Mouse (Mus musculus): Measurements from ENCODE around the gene B3galt1.

The B3galt1 gene

DNA sequence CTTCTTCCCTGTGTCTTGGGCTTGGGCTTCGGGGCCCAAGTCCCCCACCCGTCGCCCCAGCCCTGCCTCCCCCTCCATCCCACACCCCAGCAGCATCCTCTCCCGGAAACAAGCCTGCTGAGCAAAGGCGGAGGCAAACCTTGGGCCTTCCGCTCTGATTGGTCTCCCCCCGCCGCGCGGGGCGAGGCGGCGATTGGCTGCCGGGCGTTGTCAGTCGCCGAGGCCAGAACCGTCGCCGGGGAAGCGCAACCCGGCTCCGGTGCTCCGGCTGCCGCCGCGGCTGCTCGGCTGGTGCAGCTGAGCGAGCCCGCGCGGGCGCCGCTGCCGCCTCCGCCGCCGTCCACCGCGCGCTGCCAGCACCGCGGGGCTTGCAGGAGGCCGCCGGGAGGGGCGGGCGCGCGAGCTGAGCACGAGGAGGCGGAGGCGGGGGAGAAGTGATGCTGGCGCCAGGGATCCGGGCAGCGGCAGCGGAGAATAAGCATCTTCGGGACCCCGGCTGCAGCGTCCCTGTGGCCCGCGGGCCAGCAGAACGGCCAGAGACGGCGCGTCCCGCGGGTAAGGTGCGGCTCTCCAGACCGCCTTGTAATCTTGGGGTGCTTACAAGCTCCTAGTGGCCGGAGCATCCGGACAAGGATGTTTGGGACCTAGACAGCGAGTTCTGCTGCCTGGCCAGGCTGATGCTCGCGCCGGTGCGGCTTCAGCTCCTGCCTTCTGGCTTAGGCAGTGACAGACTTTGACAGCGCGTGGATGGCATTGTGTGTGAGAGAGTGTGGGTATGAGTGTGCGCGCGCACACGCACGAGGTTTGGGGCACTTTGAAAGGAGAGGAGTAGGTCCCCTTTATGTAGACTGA is at the start of gene B3galt1:
Gene B3galt1 (plus strand): TSS at position 392 of the 852 bp plus-strand sequence.
- DNase-seq = peak; percentile 95

DNA sequence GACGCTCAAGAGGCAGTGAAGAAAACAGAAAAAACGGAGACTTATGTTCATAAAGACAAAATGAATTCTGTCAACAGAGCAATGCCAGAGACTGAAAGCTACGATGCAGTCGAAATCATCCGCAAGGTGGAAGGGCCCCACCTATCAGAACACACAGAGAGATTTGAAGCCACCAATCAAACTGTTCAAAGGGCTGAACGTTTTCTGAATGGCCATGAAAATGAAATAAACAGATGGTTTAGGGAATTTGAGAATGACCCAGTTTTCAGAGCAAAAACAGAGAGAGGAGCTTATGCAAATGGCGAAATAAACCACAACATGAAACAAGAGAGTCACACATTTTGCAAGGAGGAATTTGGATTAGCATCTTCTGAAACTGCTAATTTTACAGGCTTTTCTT is 49.3 kb upstream of the B3galt1 start:
- peak; percentile 50 for DNase-seq

DNA sequence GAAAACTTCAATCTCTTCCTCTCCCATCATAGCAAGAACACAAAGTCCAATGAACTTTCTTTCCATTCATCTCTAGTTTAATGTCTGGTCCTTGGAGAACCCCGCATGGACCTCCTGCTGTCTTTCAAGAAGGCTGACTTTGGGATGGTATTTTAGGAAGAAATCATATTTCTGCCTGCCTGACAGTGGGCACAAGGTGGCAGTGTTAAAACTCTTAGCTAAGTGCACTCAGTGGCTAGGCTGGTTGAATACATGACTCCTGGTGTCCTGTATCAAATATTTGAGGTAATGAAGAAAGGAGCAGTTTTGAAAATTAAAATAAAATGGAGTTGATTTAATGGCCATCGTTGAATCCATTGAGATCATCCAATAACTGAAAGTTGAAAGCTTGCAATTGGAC is 30.3 kb upstream of the B3galt1 start:
- DNase-seq = no peak

DNA sequence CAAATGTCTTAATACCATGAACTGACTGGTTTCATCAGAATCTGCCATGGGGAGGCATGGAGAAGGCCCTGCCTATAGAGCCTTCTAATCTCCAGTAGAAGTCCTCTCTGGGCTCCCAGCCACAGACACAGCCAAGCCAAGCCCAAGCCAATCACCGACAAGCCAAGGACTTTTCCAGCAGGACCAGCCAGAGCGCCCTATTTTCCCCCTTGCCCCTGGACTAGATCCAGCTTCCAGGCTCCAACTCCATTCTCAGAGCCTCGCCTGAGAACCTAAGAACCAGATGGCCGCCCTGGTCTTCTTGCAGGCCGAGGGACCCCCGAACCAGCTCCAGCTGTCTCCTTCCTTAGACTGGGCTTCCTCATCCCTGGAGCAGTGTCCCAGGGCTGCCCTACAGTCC is 26.2 kb upstream of the B3galt1 start:
- no peak for DNase-seq

DNA sequence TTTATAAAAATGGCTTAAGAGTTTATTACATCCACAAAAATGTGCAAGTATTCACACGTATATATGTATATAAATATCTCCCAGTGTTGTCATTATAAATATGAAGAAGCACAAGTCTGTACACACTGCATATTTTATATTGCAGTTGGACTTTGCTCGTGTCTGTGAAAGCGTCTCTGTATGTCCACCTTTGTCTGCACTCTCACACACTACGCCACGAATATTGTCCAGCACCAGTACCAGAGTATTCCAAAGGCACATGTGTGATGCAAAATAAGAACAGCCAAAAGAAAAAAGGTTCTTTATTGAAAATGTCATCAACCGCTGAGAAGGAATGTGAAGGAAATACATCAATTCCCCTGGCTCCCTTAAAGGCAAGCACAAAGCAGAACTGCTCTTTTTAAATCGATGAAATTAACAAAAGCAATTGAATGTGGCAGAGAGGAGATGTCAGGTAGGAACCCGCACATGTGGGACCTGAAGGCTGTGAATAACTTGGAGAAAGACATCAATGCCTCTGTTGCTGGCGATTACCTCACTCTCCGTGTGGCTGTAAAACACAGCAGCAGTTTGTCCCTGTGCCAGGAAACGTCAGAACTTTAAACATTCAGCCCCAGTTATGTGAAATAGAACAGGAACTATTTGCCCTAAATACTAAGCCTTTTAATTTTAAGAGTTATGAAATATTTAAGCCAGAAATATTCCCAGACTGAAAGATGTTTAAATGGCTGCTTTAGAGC is 23.5 kb upstream of the B3galt1 start:
- DNase-seq = no peak

DNA sequence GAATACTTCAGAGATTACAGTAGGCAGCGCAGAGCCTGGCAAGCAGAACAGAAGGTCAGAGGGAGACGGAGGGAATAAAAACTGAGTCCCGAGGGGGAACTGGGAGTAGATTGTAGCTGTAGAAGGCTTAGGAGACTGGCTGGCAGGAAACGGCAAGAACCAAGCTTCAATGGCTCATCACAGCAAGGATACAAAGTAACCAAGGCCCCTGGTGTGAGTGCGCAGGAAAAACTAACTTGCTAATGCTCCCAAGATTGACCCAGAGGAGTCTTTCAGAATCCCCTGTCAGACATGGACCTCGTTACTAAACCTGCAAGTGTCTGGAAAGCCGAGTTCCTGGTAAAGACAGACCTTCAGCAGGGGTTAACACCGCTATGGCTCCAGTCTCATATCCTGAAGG is 21.2 kb upstream of the B3galt1 start:
- no peak for DNase-seq

DNA sequence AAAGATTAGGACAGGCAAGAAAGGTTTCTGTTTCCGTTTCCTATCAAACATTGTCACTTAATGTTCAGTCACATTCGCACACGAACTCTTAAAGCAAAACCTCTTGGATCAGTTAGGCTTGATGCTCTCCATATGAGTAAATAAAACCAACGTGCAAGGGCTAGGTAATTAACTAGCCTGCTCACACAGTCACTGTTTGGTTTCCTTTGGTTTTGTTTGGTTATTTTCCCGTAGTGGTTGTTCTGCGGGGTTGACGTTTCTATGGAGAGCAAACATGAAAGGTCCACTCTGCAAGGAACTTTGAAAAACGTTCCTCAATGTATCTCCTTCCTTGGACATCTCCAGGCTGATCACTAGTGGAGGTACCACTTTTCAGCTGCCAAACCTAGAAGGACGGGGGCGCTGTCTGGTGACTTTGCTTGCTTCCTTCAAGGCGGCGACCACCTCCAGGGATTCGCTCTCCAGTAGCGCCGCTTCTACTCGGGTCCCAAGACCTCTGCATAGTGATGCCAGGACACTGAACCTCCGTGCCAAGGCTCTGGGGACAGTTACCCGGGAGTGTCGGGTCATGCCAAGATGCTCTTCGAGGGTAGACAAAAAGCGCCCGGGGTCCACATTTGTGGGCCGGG is 706 bp upstream of the B3galt1 start:
- DNase-seq = peak; percentile 71

DNA sequence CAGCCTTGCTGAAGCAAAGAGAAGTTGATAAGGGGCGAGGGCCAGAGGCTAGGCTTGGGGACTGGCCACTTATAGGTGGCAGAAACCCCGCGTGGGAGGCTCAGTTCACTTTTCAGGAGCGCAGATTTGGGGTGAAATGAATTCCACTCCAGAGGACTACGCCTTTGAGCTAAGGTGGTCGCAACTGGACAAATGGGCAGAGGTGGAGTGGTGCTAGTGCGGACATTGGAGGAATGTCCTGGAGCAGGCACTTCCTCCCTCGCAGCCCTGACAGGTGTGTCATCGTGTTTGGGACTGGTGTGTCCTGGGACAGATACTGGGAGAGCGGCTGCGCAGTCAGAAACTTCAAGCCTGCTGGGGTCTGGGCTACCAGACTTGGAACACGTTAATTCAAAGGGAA is 895 bp downstream of the B3galt1 start:
- no peak for DNase-seq

DNA sequence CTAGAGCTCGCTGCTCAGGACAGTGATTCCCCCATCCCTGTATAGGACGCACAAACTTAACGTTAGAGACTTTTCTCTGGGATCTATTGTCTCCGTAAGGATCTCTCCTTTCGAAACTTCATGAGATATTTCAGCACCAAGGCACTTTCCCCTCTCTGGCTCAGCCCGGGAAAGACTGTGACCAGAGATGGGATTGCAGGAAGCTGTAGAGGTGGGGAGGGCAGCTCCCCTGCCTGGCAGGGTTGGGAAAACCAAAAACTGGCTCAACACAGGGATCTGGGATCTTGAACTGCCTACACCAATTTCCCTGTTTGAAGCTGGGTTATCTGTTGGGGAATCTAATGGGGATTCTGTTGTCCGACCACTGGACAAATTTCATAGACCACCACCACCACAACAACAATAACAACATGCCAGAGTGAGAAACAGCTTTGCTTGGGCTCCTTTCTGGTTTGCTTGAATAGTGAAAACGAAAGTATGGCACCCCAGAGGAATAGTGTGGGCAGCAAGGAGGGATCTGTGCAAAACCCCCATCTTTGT is 1.5 kb downstream of the B3galt1 start:
- DNase-seq = no peak

DNA sequence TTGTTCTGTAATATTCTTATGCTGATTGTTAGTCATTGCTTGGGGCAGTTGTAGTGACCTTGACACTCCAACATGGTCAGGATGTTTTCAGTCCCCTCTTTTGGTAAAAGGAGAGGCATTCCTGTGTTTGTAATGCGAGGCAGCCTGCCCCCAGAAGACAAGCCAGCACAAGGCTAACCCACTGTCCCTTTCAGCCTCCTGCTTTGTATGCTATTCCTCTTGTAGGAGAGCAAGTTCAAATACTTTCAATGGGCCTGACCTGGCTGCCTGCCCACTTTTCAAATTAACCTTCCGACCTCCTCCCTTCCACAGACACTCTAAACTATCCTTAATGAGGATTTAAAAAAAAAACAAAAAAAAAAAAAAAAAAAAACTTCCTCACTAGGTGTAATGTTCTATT is 11.0 kb downstream of the B3galt1 start:
- DNase-seq = no peak

DNA sequence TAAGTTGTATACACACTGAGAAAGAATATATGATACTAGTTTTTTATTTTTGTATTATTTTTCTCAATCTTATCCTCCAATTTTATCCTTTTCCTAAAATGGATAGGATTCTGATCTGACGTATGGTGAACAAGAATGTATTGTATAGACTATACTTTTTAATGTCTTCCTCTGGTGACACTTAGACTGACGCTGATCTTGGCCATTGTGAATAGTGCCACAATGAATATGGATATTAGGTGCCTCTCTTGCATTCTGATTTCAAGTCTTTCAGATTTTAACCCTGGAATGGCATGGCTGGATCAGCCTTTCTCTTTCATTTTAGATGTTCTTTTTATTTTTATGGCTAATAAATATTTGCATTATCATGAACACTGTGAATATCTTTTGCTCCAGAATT is 17.4 kb downstream of the B3galt1 start:
- no peak for DNase-seq

DNA sequence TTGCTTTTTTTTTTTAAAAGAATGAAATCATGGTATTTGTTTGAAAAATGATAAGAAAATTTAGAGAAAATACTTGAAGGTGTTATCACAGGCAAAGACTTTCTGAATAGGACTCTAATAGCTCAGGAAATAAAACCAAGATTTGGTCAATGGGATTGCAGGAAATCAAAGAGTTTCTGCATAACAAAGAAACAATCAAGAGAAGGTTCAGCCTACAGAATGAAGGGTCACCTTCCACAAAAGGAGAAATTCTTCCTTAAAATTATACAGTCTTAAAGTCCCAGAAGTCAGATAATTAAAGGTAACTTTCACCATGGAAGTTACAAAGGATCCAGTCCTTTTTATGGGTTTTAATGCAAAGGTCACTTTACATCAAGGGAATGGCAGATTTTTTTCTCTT is 24.7 kb downstream of the B3galt1 start:
- DNase-seq = no peak

DNA sequence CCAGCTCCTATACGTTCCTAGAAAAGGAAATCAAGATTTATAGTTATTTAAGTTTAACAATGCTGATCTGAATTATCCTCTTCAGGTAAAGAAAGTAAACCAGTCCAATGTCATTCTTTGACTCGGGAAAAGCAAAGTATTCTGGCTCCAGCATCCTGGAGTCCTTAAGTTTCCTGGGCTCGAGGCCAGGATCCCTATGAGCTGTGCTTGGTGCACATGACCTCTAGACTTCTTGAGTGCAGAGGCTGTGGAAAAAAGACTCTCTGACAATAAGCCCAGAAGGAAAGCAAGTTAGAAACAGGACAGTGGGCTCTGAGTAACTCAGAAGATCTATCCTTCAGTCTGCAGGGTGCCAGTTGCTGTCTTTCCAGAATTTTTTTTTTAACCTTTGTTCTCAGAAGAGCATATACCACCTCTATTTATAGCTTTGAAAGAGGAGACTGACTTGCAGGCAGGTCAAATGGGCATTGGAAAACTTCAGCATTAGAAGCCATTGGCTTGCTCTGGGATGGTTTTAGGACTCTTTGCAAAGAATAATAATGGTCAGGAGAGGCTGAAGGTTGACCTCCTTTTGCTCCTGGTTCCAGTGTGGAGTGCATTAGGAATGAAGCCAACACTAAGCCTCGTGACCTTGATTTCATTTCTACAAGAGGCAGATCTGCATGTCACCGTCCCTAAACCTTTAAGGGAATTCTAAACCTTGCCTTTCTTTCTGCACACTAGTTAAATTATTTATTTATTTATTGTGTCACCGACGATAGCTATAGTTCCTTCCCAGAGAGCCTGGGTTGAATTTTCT is 26.4 kb downstream of the B3galt1 start:
- DNase-seq = no peak

DNA sequence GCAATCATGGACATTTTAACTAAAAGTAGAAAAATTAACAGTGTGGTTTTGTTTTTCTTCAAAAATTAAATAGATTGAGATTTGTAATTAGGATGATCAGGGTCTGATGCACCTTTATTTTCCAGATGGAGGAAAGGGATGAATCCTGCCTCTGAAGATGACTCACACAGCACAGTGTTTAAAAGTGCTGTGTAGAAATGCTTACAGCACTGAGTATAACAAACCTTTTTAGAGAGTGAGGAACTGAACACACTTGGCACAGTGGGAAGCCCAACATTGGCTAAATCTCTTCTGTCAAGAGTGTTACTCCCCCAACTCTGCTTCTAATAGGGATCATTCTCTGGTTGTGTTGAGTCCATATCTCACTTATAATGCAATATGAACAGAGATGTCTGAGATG is 57.2 kb downstream of the B3galt1 start:
- no peak for DNase-seq

DNA sequence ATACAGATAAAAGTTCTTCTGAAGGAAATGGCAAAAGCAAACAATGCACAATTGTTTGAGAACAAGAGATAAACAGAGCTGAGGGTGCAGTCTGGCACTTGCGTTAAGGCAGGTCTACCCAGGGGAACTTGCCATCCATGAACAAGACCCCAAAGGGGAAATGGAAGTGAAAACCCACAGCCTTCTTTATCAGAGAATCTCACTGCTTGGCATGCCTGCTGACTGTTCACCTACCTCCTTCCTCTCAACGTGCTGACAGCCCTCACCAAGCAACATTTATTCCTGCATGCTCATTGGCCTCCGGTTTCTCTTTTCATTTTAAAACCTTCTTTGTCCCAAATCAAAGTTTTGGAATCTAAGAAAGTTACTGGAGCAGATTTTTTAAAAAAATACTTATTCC is 62.0 kb downstream of the B3galt1 start:
- no peak for DNase-seq

DNA sequence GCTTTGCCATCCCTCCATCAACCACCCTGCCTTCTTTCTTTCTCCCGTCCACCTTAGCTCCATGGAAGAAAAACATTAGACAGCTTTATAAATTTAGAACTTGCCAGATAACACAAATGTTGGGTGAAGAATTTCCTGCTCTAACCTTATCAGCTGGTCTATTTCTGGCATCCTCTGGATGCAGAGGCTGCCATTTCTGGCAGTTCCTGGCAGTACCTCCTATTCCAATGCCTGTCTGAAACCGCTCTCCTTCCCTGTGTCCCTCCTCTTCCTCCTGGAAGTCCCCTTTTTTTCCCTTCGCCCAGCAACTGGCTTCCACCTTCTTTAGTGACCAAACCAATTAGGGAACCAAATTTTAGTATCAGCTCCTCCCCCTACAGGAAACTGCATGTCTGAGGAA is 62.6 kb downstream of the B3galt1 start:
- no peak for DNase-seq

DNA sequence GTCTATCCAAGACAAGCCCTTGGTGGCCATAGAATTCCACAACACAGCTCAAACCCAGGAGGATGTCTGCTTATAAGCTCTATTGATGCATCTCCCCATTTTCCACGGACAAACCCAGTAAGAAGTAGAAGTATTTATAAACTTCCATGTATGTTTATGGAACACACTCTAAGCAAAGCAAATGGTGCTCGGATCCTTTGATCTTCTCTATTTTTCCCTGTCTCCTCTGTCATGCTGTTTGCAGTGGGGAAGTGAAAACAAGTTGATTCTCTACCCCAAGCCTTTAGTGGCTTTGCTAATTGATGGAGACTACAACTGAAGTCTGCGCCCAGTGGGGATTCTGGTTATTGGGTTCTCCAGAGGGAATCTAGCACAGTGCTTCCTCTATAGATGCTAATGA is 89.2 kb downstream of the B3galt1 start:
- DNase-seq = no peak

DNA sequence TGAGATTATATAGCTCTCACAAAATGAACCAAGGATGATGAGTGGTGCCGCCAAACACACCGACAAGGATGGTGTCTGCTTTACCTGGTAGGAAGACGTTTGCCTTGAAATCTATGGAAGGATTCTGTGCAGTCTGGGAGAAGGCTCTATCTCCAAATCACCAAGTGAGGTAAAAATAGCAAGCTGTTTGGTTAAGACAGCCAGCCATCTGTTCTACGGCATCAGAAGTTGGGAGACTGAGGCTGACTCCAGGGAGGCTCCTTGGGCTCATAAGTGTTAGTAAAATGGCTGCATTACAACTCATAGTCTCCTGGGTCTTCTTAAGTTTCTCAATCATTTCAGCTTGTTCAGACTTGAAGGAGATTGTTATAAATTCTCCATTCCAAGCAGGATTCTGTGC is 91.7 kb downstream of the B3galt1 start:
- peak; percentile 33 for DNase-seq

DNA sequence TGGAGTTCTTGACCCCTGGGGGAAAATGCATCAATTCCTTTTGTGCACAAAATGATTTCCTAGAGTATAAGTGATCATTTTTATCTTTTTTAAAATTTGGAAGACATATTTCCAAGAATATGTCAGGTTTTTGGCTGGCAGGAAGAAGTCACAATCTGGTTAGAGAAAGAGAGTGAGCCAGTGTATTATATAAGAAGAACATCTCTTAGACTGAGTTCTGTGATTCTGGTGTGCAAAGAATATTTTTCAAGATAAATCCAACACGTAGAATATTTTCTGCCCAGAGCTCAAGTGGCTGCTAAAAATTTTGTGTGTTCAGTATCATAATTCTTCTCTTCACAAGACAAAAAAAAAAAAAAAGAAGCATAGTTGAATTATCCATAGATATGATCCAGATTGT is 92.4 kb downstream of the B3galt1 start:
- DNase-seq = no peak

DNA sequence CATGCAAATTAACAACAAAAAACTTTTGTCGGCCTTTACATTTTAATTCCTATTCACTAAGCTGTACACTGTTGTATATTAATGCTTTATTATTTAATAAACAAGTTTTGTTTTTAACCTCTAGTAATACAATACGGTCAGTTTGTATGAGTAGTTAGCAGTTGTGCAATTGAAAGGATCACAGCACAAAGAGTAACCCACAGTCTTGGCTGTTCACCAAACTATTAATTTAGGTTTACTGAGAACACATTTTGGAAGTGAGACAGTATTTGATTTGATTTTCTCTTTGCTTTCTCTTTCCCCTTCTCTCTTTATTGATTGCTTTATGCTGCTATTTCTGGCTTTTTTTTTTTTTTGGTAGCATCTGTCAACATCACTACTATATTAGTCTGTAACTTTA is 106.0 kb downstream of the B3galt1 start:
- DNase-seq = no peak

DNA sequence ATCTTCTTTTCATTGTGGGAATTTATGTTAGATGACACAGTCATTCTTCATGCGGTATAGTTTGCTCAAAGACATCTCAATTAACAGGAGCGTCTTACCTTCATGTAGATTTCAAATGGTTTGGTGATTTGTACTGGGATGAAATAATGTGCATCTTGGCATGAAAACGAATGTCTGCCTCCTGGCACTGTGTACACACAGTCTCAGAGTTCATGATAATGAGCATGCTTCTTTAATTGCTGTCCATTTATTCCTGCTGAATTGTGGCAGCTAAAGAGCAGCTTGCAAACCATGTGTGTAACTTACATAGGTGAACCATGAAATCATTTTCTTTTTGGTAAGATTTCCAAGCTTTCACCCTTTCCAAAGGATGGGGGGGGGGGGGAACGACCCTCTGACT is 112.0 kb downstream of the B3galt1 start:
- DNase-seq = no peak

DNA sequence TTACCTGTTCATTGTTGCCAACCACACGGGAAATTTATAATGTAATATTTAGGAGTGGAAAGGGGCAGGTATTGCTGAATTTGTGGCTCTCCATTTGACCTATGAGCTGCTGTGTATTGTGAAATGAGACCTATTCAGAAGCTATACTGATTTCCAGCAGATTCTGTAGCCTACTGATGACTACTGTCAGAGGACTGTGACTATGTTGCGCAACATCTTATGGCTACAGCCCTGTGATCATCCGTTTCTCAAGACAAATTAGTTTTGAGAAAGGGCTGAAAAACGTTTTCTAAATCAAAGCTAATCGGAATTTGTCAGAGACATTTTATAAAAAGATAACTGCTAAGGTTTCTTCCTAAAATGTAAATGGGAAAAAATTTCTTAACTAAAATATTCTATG is 158.6 kb downstream of the B3galt1 start:
- no peak for DNase-seq

DNA sequence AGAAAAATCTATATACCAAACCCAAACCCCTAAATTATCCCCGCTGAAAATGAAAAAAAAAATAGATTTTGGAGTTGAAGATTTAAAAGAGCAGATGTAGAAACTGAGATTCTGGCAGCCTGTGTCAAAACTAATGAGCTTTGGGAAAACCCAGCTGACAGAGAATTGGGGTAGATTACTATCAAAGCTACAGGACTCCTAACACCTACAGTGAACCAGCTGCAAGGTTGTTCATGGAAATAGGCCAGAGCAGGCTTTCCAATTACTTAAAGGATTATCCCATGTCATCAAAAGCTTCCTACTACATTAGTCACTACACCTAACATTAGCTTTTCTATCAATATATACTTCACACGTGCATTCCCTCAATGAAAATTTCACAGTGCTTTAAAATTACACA is 165.1 kb downstream of the B3galt1 start:
- no peak for DNase-seq

Data from right cerebral cortex, adult 18-20 months (tissue).